Mouse (Mus musculus): ENCODE measurements around the gene Brd7.

- TF ChIP-seq CTCF (conservative IDR thresholded peaks at IDR 0.05; ENCODE audit: insufficient read depth, insufficient read length, low read depth, low read length) (no peak), POLR2A (IDR thresholded peaks at IDR 0.05; ENCODE audit: low read depth, low read length) (no peak)
Measured at GRCm38 (mm10) chr8:88376836-88377582, 15.0 kb upstream of the Brd7 start.

All from kidney, adult 2 months (tissue).